Mouse (Mus musculus) urinary bladder, adult 2 months (tissue): ENCODE data around the gene Lrba. TPM values are rescaled to one million over a fixed set of nuclear protein-coding genes. Genes with fewer than 3 reads are reported as not detected.

Source experiments
- DNase-seq: peaks from one replicate; pipeline ENCODE4 v3.0.0; 2022; ENCODE audit warnings: low spot score
- polyA plus RNA-seq: library from polyadenylated mRNA; depleted of rRNA; stranded (reverse); fragments of >200 nt; gene quantifications from 2 replicates; pipeline ENCODE4 v1.2.3, GENCODE M21; 2012

Gene Lrba
- polyA plus RNA-seq, 1 experiment = 13.7 TPM

DNA sequence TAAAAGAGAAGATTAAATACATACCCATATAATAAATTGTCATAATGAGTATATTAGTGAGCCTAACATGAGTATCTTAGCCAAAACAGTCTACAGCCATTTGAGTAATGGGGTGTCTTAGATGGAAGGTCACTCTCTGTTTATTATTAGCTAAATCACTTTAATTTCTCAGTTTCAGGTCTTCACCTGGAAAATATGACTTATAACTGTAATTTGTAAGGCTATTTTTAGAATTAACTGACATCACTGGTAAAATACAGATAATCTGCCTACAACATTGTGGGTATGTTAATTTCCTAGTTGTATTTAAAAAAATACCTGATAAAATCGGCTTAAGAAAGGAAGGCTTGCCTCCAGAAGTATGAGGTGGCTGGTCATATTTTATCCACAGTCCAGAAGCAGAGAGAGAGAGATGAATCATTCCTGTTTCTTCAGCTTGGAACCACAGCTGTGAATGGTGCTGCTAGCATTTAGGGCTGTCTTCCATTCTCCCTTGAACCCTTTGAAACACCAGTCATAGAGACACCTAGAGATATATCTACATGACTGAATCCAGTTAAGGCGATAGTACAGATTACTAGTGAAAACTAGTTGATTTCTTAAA is 294.1 kb downstream of the Lrba start:
- DNase-seq = no peak

DNA sequence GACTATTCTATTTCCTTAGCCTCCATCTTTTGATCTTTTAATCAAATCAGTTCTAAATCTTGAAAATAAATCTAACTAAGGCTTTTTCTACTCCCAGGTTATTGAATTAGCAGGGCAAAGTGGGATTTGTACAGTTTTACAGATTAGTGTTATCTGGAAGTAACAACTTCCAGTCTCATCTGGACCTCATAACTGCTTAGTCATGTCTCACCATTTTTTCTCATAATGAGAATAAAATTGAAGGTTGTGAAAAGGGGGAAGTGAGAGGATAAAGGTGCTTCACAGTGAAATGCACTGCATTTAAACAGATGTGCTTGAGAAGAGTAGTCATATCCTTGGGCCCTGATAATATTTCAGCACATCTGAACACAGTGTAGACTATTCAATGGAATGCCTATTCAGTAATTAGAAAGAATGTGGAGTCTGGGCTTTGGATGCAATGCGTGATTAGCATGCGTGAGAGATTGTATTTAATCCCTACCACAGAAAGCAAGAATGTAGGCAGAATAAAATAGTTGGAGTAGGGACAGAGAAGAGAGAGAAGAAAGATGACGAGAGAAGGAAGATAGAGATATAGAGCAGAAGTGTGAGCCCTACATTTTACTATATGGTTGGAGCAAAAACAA is 298.5 kb downstream of the Lrba start:
- no peak for DNase-seq

DNA sequence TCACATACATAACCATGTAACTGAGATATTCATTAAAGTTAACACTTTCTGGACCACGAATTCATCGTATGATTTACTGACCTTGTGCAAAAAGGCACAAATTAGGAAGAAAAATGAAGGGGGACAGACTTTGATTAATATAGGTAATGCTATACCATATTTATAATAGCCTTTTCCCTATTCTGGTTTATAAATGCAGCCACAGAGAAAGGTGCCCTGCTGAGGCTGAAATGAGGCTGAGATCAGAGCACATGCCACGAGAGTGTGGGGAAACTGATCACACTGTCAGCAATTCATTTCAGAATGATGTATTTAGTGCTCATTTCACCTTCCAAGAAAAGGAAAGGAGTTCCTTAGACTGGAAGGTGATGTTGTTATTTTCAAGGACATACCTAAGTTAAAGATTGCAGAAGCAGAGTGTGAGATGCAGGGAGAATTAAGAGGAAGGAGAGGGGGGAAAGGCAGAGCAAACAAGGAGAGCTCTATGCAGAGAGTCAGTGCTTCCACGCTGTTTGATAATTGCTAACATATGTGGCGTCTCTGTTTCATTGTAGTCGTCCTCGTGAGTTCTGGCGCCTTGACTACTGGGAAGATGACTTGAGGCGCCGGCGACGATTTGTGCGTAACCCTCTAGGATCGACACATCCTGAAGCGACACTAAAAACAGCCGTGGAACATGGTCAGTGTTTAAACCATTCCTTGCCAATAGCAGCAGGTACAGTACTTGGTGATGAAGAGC is 307.2 kb downstream of the Lrba start:
- no peak for DNase-seq

GRCm38 (mm10) chr3:86536751-86537150 is 312.3 kb downstream of the Lrba start:
- DNase-seq = no peak

GRCm38 (mm10) chr3:86538645-86539554 is 314.4 kb downstream of the Lrba start:
- DNase-seq = no peak

GRCm38 (mm10) chr3:86539555-86540168 is 315.2 kb downstream of the Lrba start:
- DNase-seq = no peak

GRCm38 (mm10) chr3:86541074-86541614 is 316.7 kb downstream of the Lrba start:
- no peak for DNase-seq

DNA sequence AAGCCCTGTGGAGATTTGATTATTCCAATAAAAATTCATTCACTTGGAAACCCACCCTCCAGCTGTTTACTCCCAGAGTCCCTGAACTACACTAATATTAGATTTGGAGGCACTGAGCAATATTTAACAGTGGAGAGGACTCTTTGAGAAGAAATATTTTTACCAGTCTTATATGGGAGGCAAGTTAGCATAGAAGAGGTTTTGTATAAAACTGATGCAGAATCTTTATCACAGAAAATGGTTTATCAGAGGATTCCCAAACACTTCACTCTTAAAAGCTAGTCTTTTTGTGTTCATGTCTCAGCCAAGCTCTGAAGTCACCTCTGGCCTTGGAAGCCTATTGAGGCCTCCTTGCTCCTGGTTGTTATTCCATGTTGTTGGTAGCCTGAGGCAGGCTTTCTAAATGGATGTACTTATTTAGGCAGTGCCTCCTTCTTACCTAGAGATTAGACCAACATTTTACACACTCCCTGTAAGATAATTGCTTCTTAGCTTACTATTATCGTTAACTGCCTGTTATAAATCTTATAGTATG is 317.4 kb downstream of the Lrba start:
- no peak for DNase-seq

DNA sequence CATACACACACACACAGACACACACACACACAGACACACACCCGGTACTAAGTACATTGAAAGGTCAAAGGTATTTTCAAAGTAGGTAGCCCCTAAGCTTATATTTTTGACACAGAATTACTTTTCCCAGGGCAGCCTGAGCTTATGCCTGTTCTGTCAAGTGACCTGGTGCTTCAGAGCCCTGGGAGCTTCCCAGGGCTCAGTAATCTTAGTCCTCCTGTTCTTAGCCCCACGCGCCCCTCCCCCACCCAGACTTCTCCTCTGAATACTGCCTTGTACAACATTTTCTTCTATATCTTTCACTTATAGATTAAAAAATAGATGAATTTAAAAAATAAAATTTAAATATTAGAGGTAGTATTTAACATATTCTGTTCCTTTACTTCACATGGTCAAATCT is 320.3 kb downstream of the Lrba start:
- no peak for DNase-seq

GRCm38 (mm10) chr3:86545945-86546344 is 321.5 kb downstream of the Lrba start:
- no peak for DNase-seq

DNA sequence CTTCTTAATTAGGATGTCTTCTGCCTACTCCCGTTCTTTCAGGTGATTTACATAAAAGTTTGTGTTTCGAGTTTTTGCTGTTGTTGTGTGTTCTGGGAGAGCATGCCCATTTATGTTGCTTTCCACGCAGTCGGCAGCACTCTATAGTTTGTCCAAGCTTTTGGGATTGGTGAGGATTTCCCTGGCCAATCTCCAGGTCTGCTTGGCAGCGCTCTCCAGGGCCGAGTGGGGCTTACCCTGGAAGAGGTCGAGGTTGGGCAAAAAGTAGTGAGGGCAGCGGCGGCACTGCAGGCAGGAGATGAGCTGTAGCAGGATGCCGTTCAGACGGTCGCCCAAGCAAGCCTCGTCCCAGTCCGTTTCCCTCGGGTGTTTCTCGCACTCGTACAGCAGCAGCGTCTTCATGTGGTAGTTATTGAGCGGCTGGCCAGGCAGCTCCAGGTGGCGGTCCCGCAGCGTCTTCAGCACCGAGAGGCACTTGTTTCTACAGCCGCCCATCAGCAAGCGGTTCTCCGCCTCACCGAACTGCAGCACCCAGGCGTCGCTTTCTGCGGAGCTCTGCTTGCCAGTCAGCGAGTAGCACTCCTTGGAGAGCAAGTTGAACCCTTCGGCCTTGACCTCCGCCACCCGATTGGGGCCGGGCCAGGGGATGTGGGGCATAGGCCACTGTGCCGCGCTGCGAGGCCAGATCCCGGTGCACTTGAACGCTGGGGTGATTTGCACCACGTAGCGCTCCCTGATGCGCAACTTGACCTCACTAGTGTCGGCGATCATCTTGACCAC is 322.2 kb downstream of the Lrba start:
- no peak for DNase-seq

- no peak for DNase-seq
Observed at GRCm38 (mm10) chr3:86547251-86547791, 322.8 kb downstream of the Lrba start.

- DNase-seq = no peak
Observed at GRCm38 (mm10) chr3:86548091-86549015, 323.9 kb downstream of the Lrba start, which contains the start of gene Mab21l2. Mab21l2 (minus strand) TSS chr3:86548629.

- DNase-seq = no peak
Observed at GRCm38 (mm10) chr3:86550301-86551010, 326.0 kb downstream of the Lrba start.

DNA sequence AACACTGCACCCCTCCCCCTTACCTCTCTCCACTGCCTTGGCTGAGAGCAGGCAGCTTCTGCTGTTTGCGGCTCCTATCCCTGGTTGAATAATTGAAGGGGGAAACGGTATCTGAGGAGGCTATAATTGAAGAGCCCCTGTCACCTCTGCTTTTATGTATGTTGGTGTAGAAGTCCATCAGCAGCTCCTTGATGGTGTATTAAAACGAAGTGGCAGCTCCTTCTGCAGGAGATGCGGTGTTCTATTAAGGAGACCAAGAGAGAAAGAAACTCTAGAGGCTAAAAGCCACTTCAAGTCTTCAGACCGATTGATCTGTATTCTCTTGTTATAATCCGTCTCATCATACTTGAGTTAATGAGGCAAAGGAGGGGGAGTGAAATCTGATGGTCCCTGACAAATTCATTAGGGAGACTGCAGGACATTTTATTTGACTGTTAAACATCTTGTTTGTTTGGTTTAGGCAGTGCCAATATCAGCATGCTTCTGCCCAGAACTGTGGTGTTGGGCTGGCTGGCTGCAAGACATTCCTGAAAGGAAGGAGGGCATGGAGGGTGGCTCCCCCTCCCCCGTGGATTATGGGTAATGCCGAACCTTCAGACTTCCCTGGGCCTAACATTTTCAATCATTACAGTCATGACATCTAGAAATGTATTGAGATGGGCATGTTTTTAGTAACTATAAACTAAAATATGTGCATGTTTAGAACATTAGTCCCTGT is 326.7 kb downstream of the Lrba start:
- no peak for DNase-seq

DNA sequence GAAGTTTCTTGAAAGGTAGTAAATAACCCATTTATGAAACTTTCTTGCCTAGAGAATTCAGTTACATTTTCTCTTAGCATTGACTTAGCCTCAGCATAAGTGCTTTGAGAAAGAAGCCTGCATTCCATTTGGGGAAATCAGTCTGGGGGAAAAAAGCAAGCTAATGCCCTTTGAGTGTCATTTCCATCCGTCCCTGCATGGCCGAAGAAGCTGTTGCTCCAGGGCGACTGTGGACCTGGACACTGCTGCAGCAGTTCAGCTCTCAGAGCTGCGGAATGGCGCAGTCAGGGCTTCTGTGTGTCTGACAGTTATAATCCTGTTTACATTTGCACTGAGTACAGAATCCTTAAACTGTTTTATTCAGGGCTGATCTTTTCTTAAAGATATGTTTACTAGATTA is 327.7 kb downstream of the Lrba start:
- DNase-seq = no peak

GRCm38 (mm10) chr3:86558976-86559375 is 334.5 kb downstream of the Lrba start:
- DNase-seq = no peak
